Mouse (Mus musculus): Measurements from ENCODE around the gene Kdm5b. TPM values are rescaled to one million over a fixed set of nuclear protein-coding genes. Genes with fewer than 3 reads are reported as not detected.

The Kdm5b gene
- polyA plus RNA-seq, 1 experiment = 12.9 TPM

DNA sequence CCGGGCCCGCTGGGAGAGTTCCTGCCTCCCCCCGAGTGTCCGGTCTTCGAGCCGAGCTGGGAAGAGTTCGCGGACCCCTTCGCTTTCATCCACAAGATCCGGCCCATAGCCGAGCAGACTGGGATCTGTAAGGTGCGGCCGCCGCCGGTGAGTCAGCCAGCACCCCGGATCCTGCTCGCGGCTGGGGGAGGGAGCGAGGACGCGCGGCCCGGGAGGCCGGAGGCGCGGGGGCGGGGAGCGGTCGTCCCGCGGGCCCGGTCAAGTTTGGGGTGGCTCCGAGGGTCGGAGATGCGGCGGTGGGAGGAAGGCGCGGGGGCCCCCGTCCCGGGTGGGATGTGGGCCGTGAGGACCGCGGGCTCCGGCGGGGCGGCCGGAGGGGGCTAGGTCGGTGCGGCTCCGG, 425 bp downstream of the Kdm5b start:
- no peak overlapping the region for H3K27ac ChIP-seq (ENCODE audit: insufficient read depth, low read depth, low read length)
- no peak for TF ChIP-seq POLR2A (IDR thresholded peaks at IDR 0.05; ENCODE audit: borderline replicate concordance, low read depth, low read length)
- TF ChIP-seq CTCF (IDR thresholded peaks at IDR 0.05; ENCODE audit: low read depth, low read length) = no peak
- H3K4me3 ChIP-seq (ENCODE audit: insufficient read depth, low read length) = peak overlapping the region; percentile 74
- H3K4me1 ChIP-seq (ENCODE audit: control insufficient read depth, insufficient read depth, low read length) = peaks cover 7% of the 10 kb centered on the region; the same call in 1 of the 2 replicates

DNA sequence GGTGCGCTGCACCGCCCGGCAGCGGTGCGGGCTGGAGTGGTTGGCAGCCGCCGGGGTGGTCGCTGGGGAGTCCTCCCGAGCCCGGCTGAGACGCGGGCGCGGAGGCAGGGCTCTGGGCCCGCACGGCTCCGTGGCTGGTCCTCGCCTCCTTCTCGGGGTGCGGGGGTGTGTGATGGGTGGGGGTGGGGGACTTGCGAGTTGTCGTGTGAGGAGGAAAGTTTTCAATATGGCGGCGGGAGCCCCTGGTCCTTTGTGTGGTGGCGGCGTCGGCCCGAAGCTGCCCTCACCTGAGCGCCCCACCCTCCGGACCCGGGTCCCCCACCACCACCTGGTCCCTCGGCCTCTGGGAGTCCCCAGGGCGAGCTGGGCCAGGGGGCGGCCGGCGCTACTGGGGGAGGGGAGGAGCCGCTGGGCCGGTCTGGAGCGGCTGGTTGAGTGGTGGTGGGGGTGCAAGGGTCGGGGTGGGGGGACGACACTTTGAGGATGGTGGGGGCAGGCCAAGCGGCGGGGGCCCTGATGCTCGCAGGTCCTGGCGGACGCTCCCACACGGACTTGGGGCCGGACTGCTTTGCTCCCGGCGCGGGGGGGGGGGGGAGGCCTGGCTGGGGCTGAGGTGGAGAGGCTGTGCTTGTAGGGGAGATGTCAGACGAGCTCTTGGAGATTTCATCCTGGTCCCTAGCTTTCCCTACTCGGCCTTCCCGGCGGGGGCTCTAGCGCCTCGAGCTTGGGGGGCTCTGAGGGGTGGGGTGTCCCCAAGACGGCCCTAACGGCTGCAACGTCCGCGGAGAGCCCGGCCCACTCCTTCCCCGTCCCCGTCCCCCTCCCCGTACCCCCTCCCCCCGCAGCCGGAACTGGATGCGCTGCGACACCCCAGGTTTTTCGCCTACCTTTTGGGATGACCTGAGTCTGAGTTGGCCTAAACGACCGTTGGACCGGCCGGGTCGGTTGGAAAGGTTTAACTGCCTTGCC, 1.1 kb downstream of the Kdm5b start:
- Histone ChIP-seq H3K4me3 (ENCODE audit: insufficient read depth, low read length) (peak overlapping the region; percentile 74), H3K4me1 (ENCODE audit: control insufficient read depth, insufficient read depth, low read length) (peaks cover 7% of the 10 kb centered on the region; the same call in 1 of the 2 replicates), H3K27ac (ENCODE audit: insufficient read depth, low read depth, low read length) (no peak overlapping the region)
- TF ChIP-seq CTCF (IDR thresholded peaks at IDR 0.05; ENCODE audit: low read depth, low read length) = no peak
- TF ChIP-seq POLR2A (IDR thresholded peaks at IDR 0.05; ENCODE audit: borderline replicate concordance, low read depth, low read length) = no peak

DNA sequence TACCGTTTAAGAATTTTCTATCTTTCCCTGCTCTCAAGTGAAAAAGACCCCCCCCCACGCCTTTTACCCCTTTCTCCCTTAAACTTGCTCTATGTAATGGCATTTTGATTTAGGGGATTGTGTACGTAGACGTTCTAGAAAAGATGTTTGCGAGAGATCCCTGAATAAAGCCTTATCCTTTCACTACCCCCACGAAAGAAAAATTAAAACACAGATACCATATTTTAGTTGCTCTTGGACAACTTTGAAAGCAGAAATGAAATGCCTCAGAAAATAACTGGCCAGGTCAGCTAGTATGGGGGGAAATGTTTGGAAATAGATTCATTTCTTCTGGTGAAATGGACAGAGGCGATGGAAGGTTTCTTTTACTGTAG, 1.8 kb downstream of the Kdm5b start:
- no peak overlapping the region for H3K27ac ChIP-seq (ENCODE audit: insufficient read depth, low read depth, low read length)
- H3K4me1 ChIP-seq (ENCODE audit: control insufficient read depth, insufficient read depth, low read length) = peaks cover 7% of the 10 kb centered on the region; the same call in 1 of the 2 replicates
- TF ChIP-seq CTCF (IDR thresholded peaks at IDR 0.05; ENCODE audit: low read depth, low read length) (no peak), POLR2A (IDR thresholded peaks at IDR 0.05; ENCODE audit: borderline replicate concordance, low read depth, low read length) (no peak)

DNA sequence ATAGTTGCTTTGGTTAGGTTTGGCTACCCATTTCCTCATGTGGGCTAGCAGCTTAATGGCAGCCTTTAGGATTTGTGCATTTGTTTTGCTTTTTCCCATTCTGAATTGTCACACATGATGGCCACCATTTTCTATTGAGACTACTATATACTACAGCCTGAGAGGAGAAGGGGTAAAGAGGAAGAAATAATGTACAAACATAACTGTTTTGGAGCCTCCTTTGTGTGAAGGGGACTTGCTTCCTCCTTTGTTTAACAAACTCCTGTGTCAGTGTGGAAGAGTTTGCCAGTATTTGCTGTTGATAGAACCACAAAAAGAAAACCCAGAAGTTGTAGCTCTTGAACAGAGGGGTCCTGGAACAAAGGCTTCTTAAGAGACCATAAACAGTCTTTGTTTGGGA, 2.5 kb downstream of the Kdm5b start:
- H3K4me1 ChIP-seq (ENCODE audit: control insufficient read depth, insufficient read depth, low read length) = peaks cover 5% of the 10 kb centered on the region; the same call in 1 of the 2 replicates
- TF ChIP-seq CTCF (IDR thresholded peaks at IDR 0.05; ENCODE audit: low read depth, low read length) = no peak
- no peak for TF ChIP-seq POLR2A (IDR thresholded peaks at IDR 0.05; ENCODE audit: borderline replicate concordance, low read depth, low read length)
- H3K4me3 ChIP-seq (ENCODE audit: insufficient read depth, low read length) = no peak overlapping the region
- no peak overlapping the region for H3K27ac ChIP-seq (ENCODE audit: insufficient read depth, low read depth, low read length)

More for the DNA sequence above, 1.8 kb downstream of the Kdm5b start:
- H3K4me3 ChIP-seq (ENCODE audit: insufficient read depth, low read length) = peak overlapping the region; percentile 74; the same call in 1 of the 2 replicates

DNA sequence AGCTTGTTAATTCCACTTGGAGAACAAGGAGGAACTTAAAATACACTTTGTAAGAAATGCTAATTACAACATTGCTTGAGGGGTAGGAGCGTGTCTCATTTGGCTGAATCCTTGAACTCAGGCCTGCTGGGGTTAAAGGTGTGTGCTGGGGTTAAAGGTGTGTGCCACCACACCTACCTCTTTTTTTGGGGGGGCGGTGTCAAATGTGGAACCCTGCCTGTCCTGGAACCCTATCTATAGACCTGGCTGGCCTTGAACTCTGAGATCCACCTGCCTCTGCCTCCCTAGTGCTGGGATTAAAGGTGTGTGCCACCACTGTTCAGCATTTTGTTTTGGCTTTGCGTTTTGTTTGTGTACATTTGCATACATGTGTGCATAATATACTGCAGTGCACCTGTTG, 3.8 kb downstream of the Kdm5b start:
- Histone ChIP-seq H3K4me1 (ENCODE audit: control insufficient read depth, insufficient read depth, low read length) (peaks cover 5% of the 10 kb centered on the region; the same call in 1 of the 2 replicates), H3K27ac (ENCODE audit: insufficient read depth, low read depth, low read length) (no peak overlapping the region), H3K4me3 (ENCODE audit: insufficient read depth, low read length) (no peak overlapping the region)
- TF ChIP-seq CTCF (IDR thresholded peaks at IDR 0.05; ENCODE audit: low read depth, low read length) (no peak), POLR2A (IDR thresholded peaks at IDR 0.05; ENCODE audit: borderline replicate concordance, low read depth, low read length) (no peak)

DNA sequence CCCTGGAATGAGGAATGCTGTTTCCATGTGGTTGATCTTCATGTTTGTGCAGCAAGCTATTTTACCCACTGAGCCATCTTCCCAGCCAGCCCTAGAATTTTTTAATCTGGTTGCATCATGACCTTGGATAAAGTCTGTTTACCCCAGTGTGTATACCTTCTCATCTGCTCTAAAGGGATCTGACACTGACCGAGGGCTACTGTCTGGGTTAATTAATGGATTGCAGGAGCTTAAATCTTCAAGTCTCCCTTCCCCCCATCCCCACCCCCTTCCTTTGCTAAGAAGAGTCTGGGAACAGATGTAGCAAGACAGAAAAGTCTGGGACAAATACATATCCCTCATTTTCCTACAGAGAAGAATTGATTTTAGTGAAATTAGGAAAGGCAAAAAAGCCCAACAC, 7.5 kb downstream of the Kdm5b start:
- no peak overlapping the region for H3K4me3 ChIP-seq (ENCODE audit: insufficient read depth, low read length)
- TF ChIP-seq POLR2A (IDR thresholded peaks at IDR 0.05; ENCODE audit: borderline replicate concordance, low read depth, low read length) (no peak), CTCF (IDR thresholded peaks at IDR 0.05; ENCODE audit: low read depth, low read length) (no peak)
- H3K4me1 ChIP-seq (ENCODE audit: control insufficient read depth, insufficient read depth, low read length) = peaks cover 6% of the 10 kb centered on the region; the same call in 1 of the 2 replicates
- no peak overlapping the region for H3K27ac ChIP-seq (ENCODE audit: insufficient read depth, low read depth, low read length)

DNA sequence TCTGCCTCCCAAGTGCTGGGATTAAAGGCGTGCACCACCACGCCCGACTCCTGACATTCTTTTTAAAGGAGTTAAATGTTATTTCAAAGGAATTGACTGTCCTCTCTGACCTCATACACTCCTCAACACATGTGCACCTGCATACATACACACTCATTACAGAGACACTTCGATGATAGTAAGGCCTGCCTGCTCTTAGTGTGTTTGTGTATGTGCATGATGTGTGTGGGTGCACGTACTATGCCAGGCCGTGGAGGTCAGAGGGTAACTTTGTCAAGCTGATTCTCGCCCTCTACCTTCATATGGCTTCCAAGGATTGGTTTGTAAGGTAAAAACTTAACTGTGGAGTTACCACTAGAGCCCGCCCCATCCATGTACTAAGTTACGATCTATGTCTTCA, 10.2 kb downstream of the Kdm5b start:
- TF ChIP-seq CTCF (IDR thresholded peaks at IDR 0.05; ENCODE audit: low read depth, low read length) = no peak
- no peak for TF ChIP-seq POLR2A (IDR thresholded peaks at IDR 0.05; ENCODE audit: borderline replicate concordance, low read depth, low read length)
- no peak overlapping the region for H3K27ac ChIP-seq (ENCODE audit: insufficient read depth, low read depth, low read length)
- H3K4me3 ChIP-seq (ENCODE audit: insufficient read depth, low read length) = no peak overlapping the region
- H3K4me1 ChIP-seq (ENCODE audit: control insufficient read depth, insufficient read depth, low read length) = peaks cover 3% of the 10 kb centered on the region; the same call in 1 of the 2 replicates

DNA sequence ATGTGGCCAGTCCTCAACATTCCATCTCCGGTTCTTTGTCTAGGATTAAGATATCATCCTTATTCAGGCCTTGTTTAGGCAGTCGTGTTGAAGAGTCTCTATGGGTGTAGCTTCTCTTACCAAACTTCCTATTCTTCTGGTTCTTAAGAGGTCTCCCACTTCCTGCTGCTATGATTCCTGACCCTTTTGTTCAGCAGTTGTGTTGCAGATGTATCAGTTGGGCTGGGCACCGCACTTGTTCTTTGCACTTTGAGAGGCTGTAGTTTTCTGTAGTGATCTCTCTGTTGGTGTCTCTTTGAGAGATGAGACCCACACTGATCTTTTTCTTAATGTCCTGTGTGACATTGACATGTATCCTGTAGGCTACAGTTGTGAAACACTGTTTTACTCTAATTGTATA, 10.7 kb downstream of the Kdm5b start:
- Histone ChIP-seq H3K27ac (ENCODE audit: insufficient read depth, low read depth, low read length) (no peak overlapping the region), H3K4me1 (ENCODE audit: control insufficient read depth, insufficient read depth, low read length) (peaks cover 3% of the 10 kb centered on the region; the same call in 1 of the 2 replicates), H3K4me3 (ENCODE audit: insufficient read depth, low read length) (no peak overlapping the region)
- TF ChIP-seq CTCF (IDR thresholded peaks at IDR 0.05; ENCODE audit: low read depth, low read length) (no peak), POLR2A (IDR thresholded peaks at IDR 0.05; ENCODE audit: borderline replicate concordance, low read depth, low read length) (no peak)

DNA sequence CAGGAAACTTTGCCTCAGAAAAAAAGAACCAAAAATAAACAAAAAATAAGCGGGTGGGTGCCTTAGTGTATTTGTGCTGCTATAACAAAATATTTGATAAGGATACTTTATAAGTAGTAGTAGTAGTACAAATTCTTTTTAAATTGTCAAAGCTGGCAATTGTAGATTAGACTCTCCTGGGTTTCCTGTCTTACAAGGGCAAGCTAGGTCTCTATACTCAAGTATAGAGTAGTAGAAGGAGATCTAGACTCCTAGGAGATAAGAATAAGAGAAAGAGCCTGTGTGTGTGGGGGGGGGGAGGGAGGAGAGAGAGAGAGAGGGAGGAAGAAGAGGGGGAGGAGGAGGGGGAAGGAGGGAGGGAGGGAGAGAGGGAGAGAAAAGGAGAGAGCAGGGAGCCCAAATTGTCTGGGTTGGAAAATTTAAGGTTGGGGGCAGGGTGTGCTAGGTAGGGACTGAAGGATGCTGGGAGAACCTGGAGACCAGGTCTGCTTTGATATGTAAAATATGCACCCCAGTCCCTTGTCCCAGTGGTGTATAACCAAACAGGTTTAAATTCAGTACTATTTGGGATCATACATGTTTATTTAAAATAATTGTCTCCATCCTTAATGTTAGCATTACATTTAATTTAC, 13.4 kb downstream of the Kdm5b start:
- Histone ChIP-seq H3K4me1 (ENCODE audit: control insufficient read depth, insufficient read depth, low read length) (peaks cover 3% of the 10 kb centered on the region; the same call in 1 of the 2 replicates), H3K4me3 (ENCODE audit: insufficient read depth, low read length) (no peak overlapping the region), H3K27ac (ENCODE audit: insufficient read depth, low read depth, low read length) (no peak overlapping the region)
- TF ChIP-seq POLR2A (IDR thresholded peaks at IDR 0.05; ENCODE audit: borderline replicate concordance, low read depth, low read length) (no peak), CTCF (IDR thresholded peaks at IDR 0.05; ENCODE audit: low read depth, low read length) (no peak)

DNA sequence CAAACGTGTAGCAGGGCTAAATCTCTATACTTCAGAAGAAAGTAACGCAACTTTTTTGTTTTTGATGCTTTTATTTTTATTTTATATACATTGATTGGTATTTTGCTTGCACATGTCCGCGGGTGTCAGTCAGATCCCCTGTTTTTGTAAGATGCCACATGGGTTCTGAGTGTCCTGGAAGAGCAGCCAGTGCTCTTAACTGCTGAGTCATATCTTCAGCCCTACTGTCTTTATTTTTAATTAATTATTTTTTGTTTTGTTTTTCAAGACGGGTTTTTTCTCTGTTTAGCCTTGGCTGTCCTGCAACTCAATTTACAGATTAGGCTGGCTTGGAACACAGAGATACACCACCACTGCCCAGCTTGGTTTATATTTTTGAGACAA, 14.0 kb downstream of the Kdm5b start:
- H3K27ac ChIP-seq (ENCODE audit: insufficient read depth, low read depth, low read length) = no peak overlapping the region
- no peak overlapping the region for H3K4me3 ChIP-seq (ENCODE audit: insufficient read depth, low read length)
- TF ChIP-seq CTCF (IDR thresholded peaks at IDR 0.05; ENCODE audit: low read depth, low read length) (no peak), POLR2A (IDR thresholded peaks at IDR 0.05; ENCODE audit: borderline replicate concordance, low read depth, low read length) (no peak)
- H3K4me1 ChIP-seq (ENCODE audit: control insufficient read depth, insufficient read depth, low read length) = peaks cover 3% of the 10 kb centered on the region; the same call in 1 of the 2 replicates
